Mouse (Mus musculus) layer of hippocampus, adult 9-10 months (tissue): Measurements from ENCODE around the gene Adipor2.

Experiments
- DNase-seq: peaks from one replicate; pipeline ENCODE4 v3.0.0; 2022; ENCODE audit warnings: low spot score

Adipor2 gene

DNA sequence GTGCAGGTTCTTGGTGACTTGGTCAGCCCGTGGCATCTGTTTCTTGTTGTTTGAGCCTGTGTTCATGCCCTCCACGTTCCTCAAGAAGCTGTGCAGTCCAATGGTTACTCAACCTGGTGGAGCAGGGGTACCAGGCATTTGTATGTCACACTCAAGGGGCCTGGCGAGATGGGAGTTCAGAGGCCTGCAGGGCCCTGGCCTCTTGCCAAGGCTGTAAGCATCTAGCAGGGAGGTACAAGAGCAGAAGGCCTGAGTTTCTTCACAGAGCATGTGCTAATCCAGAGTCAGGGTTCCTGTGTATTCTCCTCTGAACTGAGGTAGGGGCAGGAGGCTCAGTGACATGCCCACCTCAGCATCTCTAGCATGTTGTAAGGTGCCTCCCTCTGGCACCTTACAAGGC lies 104.4 kb downstream of the Adipor2 start:
- no peak for DNase-seq

- DNase-seq, result no peak
Observed at GRCm38 (mm10) chr6:119312381-119312780, 105.1 kb downstream of the Adipor2 start.

GRCm38 (mm10) chr6:119310176-119310575 lies 107.3 kb downstream of the Adipor2 start:
- DNase-seq, result no peak

DNA sequence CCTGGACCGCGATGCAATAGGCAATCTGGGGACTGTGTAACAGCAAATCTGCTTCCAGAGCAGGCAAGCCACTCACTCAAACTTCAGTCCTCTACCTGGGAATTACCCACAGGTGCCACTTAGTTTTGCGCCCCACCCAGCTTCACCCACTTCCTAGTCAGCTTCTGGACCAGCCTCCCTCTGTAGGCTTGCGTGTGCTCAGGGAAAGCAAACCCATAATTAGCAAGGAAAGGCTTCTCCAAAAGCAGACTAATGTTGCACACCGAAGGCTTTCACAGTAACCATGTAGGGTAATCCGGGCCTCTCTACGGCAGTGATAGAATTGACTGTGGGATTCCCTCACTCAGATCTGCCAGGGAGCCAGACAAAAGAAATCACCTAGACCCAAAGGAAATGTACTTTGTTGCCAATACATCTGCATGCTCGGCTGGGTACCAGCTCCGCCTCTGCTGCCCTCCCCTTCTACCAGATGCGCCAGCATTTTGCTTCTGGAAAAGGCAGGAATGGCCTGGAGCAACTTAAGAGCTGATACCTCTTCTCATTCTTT lies 109.6 kb downstream of the Adipor2 start:
- DNase-seq, result no peak

- no peak for DNase-seq
Observed at GRCm38 (mm10) chr6:119303331-119303730, 114.2 kb downstream of the Adipor2 start.
